Mouse (Mus musculus): Measurements from ENCODE around the gene Zfp365. TPM values are rescaled to one million over a fixed set of nuclear protein-coding genes. Genes with fewer than 3 reads are reported as not detected.
A peak's percentile ranks its signal among the peaks of the same experiment; 100 is the strongest.

Gene Zfp365
- polyA plus RNA-seq (2011; ENCODE audit: insufficient read length, low read depth, missing spikeins): 19.8 and 28.6 TPM in 2 replicates

DNA sequence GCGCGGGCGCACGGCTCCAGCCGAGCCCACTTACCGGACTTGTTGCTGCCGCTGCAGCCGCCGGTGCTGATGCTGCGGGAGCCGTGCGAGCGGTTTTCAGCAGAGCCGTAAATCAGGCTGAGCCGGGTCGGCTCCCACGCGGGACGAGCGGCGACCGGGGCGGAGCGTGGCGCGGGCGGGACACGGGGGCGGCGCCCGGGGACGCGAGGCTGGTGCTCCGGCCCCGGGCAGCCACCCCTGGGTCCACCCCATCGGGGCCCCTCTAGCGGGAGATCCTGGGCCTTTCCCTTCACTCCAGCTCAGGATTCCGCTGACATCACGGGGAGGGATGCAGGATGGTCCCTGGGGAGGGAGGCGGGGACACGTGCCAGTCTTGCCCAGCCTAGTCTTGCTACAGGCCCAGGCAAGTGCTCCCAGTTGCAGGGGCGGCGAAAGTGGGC, at the start of gene Zfp365:
Gene Zfp365 (minus strand): TSS at position 326 of the 440 bp plus-strand sequence.
- TF ChIP-seq POLR2A (IDR thresholded peaks at IDR 0.05; ENCODE audit: low read depth, low read length): peak; percentile 66
- no peak for TF ChIP-seq CTCF (IDR thresholded peaks at IDR 0.05; ENCODE audit: borderline replicate concordance, insufficient read depth, low read length)
- H3K4me3 ChIP-seq (ENCODE audit: insufficient read depth, low read length): peak within 1 kb of the TSS; percentile 54
- peaks cover 2% of the 10 kb centered on the region; the same call in 1 of the 2 replicates for H3K4me1 ChIP-seq (ENCODE audit: control insufficient read depth, insufficient read depth, low read length)
- peak within 1 kb of the TSS; percentile 37 for H3K27ac ChIP-seq (ENCODE audit: insufficient read depth, low read length)

DNA sequence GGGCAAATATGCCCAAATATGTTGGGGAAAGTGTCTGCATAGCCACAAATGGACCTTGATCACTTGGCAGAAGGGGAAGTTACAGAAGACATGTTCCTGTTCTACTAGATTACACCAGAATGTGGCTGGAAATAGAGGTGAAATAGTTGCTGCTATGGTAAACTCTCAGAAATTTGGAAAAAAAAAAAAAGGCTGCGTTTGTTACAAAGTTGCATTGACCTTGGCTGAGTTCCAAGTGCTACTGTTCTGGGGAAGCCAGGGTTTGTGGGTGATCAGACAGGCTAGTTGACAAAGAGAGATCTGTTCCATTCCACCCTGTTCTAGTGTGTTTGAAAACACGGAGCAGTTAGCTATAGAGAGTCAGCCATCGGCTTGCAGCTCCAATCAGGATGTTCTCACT, 47.5 kb upstream of the Zfp365 start:
- TF ChIP-seq CTCF (IDR thresholded peaks at IDR 0.05; ENCODE audit: borderline replicate concordance, insufficient read depth, low read length): no peak
- no peak for TF ChIP-seq POLR2A (IDR thresholded peaks at IDR 0.05; ENCODE audit: low read depth, low read length)
- Histone ChIP-seq H3K27ac (ENCODE audit: insufficient read depth, low read length) (no peak overlapping the region), H3K4me1 (ENCODE audit: control insufficient read depth, insufficient read depth, low read length) (no peaks in the 10 kb centered on the region), H3K4me3 (ENCODE audit: insufficient read depth, low read length) (no peak overlapping the region)

DNA sequence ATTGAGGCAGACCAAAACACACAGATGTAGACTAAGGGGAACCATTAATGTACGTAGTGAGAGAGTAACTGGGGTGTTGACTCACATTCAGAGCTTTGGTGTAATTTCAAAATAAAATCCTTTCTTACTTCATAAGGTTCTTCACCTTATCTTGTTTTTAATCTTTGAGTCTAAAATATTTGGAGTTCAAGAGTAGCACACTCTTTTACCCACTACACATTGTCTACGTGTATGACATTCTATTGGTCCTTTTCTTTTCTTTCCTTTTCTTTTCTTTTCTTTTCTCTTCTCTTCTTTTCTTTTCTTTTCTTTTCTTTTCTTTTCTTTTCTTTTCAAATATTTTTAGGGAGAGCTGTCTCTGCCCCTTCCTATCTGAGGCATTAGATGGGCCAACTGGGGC, 43.5 kb upstream of the Zfp365 start:
- H3K4me3 ChIP-seq (ENCODE audit: insufficient read depth, low read length): no peak overlapping the region
- no peak overlapping the region for H3K27ac ChIP-seq (ENCODE audit: insufficient read depth, low read length)
- no peak for TF ChIP-seq POLR2A (IDR thresholded peaks at IDR 0.05; ENCODE audit: low read depth, low read length)
- no peaks in the 10 kb centered on the region for H3K4me1 ChIP-seq (ENCODE audit: control insufficient read depth, insufficient read depth, low read length)

DNA sequence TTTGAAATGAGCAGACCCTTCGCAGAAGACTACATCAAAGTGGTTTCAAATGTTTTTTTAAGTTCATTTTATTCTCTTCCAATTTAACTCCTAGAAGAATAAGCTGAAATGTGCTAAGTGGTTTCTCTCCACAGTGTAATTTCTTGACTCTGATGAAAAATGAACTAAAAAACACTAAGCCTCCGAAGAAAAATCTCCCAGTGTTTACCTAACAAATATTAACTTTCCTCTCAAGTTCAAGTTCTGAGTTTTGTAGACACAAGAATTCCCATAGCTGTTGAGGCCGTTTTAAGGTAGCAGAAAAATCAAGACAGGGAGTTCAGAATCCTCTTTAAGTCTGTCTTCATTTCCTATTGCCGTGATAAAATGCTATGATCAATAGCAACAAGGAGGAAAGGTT, 39.2 kb upstream of the Zfp365 start:
- Histone ChIP-seq H3K27ac (ENCODE audit: insufficient read depth, low read length) (no peak overlapping the region), H3K4me1 (ENCODE audit: control insufficient read depth, insufficient read depth, low read length) (no peaks in the 10 kb centered on the region), H3K4me3 (ENCODE audit: insufficient read depth, low read length) (no peak overlapping the region)
- no peak for TF ChIP-seq CTCF (IDR thresholded peaks at IDR 0.05; ENCODE audit: borderline replicate concordance, insufficient read depth, low read length)
- TF ChIP-seq POLR2A (IDR thresholded peaks at IDR 0.05; ENCODE audit: low read depth, low read length): no peak

DNA sequence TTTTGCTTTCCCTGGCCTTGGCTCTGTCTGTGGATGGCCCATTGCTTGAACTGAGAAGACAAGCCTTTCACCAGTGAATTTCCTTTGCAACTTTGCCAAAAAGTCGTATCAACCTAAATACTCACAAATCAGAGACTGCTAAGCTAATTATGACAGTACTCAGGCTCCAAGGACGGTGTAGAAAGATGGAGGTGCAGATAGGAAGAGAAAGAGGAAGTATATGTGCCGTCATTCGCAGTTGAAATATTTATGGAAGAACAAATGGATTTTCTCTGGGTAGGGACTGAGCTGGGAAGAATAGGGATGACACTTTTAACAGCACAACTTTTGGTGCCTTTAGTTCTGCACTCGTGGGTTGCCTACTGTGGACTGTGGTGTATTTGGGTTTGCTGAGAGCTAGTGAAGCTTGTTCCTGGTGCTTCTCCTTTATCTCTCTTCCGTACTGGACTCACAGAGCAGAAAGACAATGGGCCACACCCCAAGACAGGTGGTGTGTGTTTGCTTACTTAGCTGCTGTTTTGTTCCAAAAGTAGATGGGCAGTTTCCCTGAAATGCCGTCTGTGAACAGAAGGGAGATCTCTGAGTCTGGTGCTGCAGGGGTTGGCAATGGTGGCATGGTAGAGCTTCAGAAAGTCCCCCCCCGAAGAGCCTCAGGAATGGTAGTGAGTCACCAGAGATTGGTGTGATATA, 37.7 kb upstream of the Zfp365 start:
- Histone ChIP-seq H3K4me3 (ENCODE audit: insufficient read depth, low read length) (no peak overlapping the region), H3K4me1 (ENCODE audit: control insufficient read depth, insufficient read depth, low read length) (no peaks in the 10 kb centered on the region), H3K27ac (ENCODE audit: insufficient read depth, low read length) (no peak overlapping the region)
- no peak for TF ChIP-seq CTCF (IDR thresholded peaks at IDR 0.05; ENCODE audit: borderline replicate concordance, insufficient read depth, low read length)
- no peak for TF ChIP-seq POLR2A (IDR thresholded peaks at IDR 0.05; ENCODE audit: low read depth, low read length)

DNA sequence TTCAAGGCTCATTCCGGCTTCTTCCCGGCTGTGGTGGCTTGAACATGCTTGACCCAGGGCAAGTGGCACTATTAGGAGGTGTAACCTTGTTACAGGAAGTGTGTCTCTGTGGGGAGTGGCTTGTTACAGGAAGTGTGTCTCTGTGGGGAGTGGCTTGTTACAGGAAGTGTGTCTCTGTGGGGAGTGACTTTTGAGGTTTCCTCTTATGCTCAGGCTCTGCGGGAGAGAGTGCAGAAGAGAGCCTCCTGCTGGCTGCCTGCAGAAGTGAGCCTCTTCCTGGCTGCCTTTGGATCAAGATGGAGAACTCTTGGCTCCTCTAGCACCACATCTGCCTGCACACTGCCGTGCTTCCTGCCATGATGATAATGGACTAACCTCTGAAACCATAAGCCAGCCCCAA, 31.1 kb upstream of the Zfp365 start:
- TF ChIP-seq POLR2A (IDR thresholded peaks at IDR 0.05; ENCODE audit: low read depth, low read length) (no peak), CTCF (IDR thresholded peaks at IDR 0.05; ENCODE audit: borderline replicate concordance, insufficient read depth, low read length) (no peak)
- no peaks in the 10 kb centered on the region for H3K4me1 ChIP-seq (ENCODE audit: control insufficient read depth, insufficient read depth, low read length)
- no peak overlapping the region for H3K27ac ChIP-seq (ENCODE audit: insufficient read depth, low read length)
- H3K4me3 ChIP-seq (ENCODE audit: insufficient read depth, low read length): no peak overlapping the region

DNA sequence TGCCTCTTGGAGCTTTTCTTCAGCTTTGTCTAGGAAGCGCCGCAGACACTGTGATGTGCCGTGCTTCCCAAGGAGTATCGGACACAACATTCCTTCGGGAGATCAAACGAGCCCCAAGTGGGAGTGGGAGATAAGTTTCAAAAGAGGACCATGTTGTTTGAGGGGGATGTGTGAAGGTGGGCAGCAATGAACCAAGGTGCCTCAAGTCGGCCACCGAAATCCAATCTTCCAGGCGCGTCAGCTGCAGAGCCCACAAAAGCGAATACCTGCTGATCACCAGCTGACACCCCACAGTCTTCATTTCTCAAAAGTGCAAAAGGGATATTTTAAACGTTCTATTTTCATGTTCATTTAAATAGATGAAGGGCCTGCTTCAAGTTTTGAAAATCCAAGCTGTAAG, 27.1 kb upstream of the Zfp365 start:
- Histone ChIP-seq H3K4me3 (ENCODE audit: insufficient read depth, low read length) (no peak overlapping the region), H3K4me1 (ENCODE audit: control insufficient read depth, insufficient read depth, low read length) (no peaks in the 10 kb centered on the region; the same call in 1 of the 2 replicates), H3K27ac (ENCODE audit: insufficient read depth, low read length) (no peak overlapping the region)
- TF ChIP-seq POLR2A (IDR thresholded peaks at IDR 0.05; ENCODE audit: low read depth, low read length): no peak
- no peak for TF ChIP-seq CTCF (IDR thresholded peaks at IDR 0.05; ENCODE audit: borderline replicate concordance, insufficient read depth, low read length)

DNA sequence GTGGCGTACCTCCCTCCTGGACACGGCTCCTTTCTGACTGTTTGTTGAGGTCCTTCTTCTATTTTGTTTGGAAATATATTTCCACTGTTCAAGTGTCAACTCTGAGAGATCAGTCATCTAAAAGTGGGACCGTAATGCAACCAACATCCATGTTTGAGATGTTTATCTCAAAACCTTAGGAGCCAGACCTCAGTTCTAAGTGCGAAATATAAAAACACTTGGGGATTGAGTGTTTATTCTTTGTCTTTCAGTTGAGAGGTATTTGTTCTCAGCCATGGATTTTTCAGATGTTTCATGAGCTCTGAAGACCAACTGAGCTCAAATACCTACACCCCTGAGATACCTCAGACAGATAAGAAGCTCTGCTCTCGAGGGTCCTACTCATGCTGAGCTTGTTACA, 25.3 kb upstream of the Zfp365 start:
- Histone ChIP-seq H3K4me1 (ENCODE audit: control insufficient read depth, insufficient read depth, low read length) (peaks cover 4% of the 10 kb centered on the region; the same call in 1 of the 2 replicates), H3K27ac (ENCODE audit: insufficient read depth, low read length) (no peak overlapping the region), H3K4me3 (ENCODE audit: insufficient read depth, low read length) (no peak overlapping the region)
- TF ChIP-seq CTCF (IDR thresholded peaks at IDR 0.05; ENCODE audit: borderline replicate concordance, insufficient read depth, low read length) (no peak), POLR2A (IDR thresholded peaks at IDR 0.05; ENCODE audit: low read depth, low read length) (no peak)

DNA sequence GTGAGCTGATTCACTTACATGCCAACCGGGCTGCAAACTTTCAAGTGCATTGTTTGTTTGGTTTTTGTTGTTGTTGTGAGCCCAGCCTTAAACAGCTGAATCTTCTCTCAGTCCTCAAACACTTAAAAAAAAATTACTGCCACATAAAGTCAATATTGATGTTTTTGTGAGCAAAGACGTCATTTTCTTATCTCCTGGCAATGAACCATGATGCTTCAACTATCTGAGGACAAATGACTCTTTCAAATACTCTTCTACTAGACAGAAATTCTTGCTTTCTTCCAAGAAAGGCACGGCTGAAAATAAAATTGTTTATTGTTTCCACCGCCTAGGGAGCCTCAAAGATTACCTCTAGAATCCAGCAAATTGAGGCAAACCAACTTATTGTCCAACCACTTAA, 24.5 kb upstream of the Zfp365 start:
- no peak overlapping the region for H3K4me3 ChIP-seq (ENCODE audit: insufficient read depth, low read length)
- TF ChIP-seq CTCF (IDR thresholded peaks at IDR 0.05; ENCODE audit: borderline replicate concordance, insufficient read depth, low read length): no peak
- H3K27ac ChIP-seq (ENCODE audit: insufficient read depth, low read length): no peak overlapping the region
- peaks cover 4% of the 10 kb centered on the region; the same call in 1 of the 2 replicates for H3K4me1 ChIP-seq (ENCODE audit: control insufficient read depth, insufficient read depth, low read length)

DNA sequence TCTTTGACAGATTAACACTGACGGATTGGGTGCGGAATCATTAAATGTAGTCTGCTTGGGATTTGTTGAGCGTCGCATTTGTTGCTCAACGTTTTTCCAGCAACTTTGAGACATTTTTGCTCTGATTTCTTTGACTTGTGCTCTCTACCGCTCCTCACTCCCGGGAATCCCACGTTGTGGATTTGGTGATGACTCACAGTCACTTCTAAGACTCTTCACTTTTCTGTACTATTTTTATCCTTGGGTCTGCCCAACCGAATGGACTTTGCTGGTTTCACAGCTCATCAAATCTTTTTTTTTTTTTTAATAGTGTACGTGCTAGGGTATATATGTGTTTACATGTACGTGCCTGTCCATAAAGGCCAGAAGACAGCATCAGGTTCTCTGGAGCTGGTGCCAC, 20.3 kb upstream of the Zfp365 start:
- Histone ChIP-seq H3K27ac (ENCODE audit: insufficient read depth, low read length) (0 out of 2 replicates have a peak overlapping the region, but pooled peaks have one; percentile 4), H3K4me3 (ENCODE audit: insufficient read depth, low read length) (no peak overlapping the region), H3K4me1 (ENCODE audit: control insufficient read depth, insufficient read depth, low read length) (peaks cover 4% of the 10 kb centered on the region; the same call in 1 of the 2 replicates)
- no peak for TF ChIP-seq CTCF (IDR thresholded peaks at IDR 0.05; ENCODE audit: borderline replicate concordance, insufficient read depth, low read length)

Data from embryonic fibroblast, embryonic 13.5 days (primary cell).